Mouse (Mus musculus): ENCODE data around the gene Zfp334.

Zfp334 gene

DNA sequence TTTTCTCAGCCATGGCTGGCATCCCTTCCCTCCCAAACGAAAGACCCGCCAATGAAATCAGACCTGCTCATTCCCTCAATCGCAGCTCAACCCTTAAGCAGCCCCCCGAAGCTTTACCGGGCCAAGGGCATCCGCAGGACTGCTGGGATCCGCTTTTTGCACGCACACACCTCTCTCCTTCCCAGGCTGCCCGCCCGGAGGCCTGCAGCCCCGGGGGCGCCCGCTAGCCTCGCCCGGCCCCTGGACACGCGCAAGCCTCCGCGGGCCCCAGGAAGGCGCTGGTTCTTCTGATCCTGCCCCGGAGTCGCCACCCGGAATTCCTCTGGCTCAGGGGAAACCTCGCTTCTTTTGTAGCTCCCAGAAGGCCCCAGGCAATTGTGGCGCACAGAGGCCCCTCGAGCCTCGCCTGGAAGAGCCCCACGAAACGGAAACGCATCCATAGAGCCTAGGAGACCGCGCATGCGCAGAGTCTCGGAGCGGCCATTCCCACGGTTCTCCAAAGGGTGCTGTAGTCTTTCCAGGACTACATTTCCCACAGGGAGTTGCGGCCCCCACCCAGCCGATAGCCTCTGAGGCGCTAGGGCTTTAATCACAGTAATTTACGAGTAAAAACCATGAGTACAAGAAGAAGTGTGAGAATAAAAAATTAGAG, at the start of gene Zfp334:
Gene Zfp334, minus strand, starts transcription at position 416 of the 652 bp plus-strand sequence.
- DNase-seq: peak; percentile 99

DNA sequence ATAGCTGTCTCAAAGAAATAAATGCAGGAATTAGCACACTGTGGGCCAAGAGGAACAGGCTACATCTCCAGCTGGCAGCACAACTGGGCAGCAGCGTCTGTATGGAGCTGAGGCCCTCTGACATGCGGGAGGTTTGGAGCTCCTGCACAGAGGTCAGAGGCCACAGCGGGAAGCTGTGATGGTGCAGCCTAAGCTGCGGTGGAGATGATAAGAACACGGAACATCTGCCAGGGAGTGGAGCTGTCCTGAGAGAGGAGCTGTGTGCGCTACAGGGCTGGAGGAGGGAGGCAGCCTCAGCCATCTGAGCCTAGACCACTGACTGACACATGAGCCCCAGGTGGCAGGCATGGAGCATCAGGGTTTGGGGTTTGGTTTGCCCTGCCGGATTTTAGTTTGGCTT, 40.6 kb upstream of the Zfp334 start:
- no peak for DNase-seq

GRCm38 (mm10) chr2:165420195-165420594, 32.1 kb upstream of the Zfp334 start:
- no peak for DNase-seq

DNA sequence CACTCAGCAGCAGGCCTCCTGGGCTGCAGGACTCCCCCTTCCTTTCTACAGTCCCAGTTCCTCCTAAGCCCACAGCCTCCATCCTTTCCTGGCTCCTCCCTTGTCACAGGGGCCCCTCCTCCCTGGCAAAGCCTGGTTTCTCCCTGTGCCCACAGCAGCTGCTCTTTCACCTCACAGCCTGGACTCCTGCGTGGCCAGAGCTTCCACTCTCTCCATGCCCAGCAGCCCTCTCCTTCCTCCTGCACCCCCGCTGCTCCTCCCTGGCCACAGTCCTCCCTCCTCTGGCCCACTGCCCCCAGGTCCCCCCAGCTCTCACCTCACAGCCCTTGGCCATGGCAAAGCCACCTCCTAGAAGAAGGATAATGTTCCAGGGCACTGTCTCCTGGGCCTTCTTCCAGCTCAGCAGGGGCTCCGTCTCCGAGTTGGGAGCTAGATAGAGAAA, 31.6 kb upstream of the Zfp334 start:
- DNase-seq: peak; percentile 18

- DNase-seq: no peak
Observed at GRCm38 (mm10) chr2:165418577-165418976, 30.5 kb upstream of the Zfp334 start.

DNA sequence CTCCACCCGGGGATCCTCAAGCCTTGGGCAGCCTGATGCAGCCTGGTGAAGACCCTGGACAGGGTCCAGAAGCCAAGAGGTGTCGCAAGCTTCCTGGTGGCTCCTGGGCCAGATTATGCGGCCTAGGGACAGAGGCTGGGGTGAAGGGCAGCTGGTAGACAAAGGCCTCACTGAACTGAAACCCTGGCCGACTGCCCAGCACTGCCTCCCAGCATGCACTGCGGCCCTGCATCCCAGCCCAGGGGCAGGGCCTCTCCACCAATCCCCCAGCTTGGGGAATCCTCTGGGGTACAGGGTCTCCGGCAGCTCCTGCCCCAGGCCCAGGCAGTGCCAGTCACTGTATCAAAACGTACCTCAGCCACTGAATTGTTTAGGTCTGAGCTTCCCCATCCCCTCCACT, 29.2 kb upstream of the Zfp334 start:
- DNase-seq: peak; percentile 69

GRCm38 (mm10) chr2:165415795-165416194, 27.7 kb upstream of the Zfp334 start:
- no peak for DNase-seq

DNA sequence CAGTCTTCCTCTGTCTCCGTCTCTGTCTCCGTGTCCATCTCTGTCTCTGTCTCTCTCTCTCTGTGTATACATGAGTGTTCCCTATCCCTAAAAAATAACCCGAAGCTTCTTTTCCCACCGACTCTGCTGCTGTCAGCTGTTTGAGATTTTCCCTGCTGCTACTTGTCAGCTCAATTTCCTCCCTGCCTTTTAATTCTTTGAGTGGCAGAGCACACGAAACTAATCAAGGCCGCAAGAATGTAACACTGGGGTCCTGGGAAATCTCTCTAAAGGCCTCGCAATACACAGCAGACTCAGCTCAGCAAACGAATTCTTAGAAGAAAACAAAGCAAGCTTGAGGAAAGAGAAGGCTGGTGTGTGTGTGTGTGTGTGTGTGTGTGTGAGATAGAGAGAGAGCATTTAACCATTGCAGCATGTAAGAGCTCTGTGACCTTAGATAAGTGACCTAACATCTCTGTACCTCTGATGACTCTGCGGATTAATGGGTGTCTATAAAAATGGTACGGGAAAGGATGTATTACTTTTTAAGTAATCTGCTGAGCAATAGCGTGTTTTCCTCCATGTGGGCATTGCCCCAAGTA, 27.2 kb upstream of the Zfp334 start:
- DNase-seq: no peak

DNA sequence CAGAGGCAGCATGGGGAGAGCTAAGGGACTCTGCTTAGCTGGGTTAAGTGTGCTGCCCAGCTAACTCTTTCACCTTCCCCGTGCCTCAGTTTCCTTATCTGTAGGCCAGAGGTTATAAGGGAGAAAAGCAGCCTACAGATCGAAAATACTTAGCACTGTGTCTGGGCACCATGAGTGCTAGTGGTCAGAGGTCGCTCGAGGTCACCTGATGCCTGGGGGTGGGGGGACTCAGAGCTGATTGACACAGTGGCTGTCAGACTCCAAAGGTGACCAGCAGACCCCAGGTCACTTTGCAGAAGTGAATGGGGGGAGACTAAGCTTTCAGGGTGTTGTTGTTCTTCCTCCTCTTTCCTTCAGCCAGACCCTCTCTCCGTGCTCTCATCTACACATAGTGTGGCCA, 26.3 kb upstream of the Zfp334 start:
- DNase-seq: no peak

- DNase-seq: no peak
Observed at GRCm38 (mm10) chr2:165413884-165414283, 25.8 kb upstream of the Zfp334 start.

DNA sequence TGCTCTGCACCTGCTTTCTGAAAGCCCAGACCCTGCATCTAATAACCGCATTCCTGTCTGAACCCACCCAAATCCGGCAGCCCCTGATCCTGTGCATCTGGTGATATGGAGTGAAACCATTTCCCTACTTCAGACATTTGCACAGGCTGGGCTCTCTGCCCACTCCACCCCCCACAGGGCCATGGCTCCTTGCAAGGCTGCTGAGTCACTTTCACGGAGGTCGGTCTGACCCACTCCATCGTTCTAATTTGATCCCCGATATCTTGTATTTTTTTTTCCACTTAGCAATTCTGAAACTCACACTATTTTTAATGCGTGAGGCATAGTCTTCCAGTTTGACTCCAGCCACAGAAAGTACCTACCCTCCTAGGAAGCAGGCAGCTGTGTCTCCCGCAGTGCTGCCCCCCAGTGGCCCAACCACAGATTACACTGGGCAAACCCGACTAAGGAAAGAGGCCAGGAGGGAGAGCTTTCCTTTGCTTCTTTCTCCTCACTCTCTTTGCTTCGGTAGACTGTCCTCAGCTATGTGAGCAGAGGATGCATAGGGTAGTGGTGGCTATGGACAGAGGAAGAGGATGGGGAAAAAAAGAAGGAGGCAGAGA, 19.7 kb upstream of the Zfp334 start:
- peak; percentile 61 for DNase-seq

GRCm38 (mm10) chr2:165405351-165405750, 17.3 kb upstream of the Zfp334 start:
- peak; percentile 34 for DNase-seq

DNA sequence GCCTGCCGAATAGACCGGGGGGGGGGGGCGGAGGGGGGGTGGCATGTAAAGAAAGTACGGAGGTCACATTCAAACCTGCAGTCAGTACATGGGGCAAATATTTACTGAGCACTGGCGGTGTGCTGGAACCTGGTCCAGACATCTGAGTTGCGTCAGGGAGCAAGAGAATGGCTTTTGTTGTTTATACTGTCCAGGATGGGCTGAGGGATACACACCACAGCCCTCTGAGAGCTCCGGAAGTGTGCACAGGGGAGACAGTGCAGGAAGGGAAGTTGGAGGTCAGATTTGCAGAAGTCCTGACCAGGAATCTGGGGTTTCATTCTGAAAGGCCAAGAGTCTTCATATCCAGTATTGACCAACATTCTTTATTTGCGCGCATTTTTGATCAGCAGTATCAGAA, 16.9 kb upstream of the Zfp334 start:
- DNase-seq: no peak

GRCm38 (mm10) chr2:165398164-165398785, 10.2 kb upstream of the Zfp334 start:
- no peak for DNase-seq

DNA sequence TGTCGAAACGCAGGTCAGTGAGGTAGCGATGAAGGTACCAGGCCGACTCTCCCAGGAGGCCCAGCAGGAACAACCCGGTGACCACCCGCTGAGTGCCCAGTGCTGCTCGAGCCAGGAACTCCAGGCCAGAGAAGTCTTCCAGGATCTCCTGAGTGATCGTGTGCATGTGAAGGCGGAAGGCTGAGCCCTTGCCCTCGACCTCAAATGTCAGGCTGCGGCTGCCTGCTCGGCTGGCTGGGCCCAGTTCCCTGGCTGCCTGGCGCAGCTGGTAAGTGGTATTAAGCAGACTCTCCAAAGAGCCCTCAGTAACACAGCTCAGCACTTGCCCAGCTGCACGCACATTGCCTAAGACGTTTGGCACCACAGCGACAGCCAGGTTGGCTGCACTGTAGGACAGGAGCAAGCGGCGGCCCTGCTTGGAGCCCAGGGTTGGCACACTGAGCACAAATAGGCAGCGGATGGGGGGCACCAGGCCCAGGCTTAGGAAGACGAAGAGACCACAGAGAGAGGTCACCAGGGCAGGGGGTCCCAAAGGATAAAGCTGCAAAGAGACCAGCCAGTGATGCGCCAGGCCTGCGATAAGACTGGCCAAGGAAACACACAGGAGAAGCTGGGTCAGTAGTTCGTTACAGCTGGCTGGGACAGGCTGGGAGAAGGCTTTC, 9.6 kb upstream of the Zfp334 start:
- no peak for DNase-seq

GRCm38 (mm10) chr2:165396831-165397501, 8.9 kb upstream of the Zfp334 start:
- DNase-seq: no peak

GRCm38 (mm10) chr2:165392156-165392555, 4.1 kb upstream of the Zfp334 start:
- no peak for DNase-seq

- peak; percentile 63 for DNase-seq
Observed at GRCm38 (mm10) chr2:165391561-165391960, 3.5 kb upstream of the Zfp334 start.

- no peak for DNase-seq
Observed at GRCm38 (mm10) chr2:165389299-165389952, 1.4 kb upstream of the Zfp334 start.

- no peak for DNase-seq
Observed at GRCm38 (mm10) chr2:165387370-165387769, 689 bp downstream of the Zfp334 start.

DNA sequence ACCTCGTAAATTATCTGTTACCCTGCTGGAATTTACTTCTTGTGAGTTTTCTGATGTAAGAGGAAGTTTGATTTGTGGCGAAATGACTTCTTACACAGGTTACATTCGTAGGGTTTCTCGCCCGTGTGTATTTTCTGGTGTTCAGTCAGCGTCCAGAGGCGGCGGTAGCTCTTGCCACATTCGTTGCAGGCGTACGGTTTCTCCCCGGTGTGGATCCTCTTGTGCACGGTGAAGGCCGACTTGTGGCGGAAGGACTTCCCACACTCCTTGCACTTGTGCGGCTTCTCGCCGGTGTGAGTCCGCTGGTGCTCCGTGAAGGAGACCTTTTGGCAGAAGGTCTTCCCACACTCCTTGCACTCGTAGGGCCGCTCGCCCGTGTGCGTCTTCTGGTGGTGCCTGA, 8.0 kb downstream of the Zfp334 start:
- DNase-seq: no peak

GRCm38 (mm10) chr2:165376001-165376400, 12.1 kb downstream of the Zfp334 start:
- DNase-seq: no peak
